Mouse (Mus musculus): ENCODE results near the gene Pcdh8.

The Pcdh8 gene

DNA sequence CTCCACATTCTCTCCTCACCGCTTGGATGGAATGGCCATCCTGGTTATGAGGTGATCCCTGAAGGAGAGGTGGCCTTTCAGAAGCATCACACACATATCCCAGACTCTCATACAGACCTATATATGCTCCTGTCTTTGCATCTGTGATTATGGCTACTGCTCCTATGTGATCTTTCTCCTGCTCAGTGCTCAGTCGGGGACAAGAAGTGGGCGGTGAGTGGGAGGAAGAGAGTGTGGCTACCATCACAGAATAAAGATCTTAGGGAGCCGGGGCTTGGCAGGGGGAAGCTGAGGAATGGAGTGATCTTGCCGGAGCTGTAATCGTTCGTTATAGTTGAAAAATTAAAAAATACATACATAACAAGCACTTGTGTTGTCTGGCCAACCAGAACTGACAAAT lies 17.4 kb downstream of the Pcdh8 start:
- no peak for DNase-seq (ENCODE audit: low spot score)

- no peak for DNase-seq (ENCODE audit: low spot score)
Observed at GRCm38 (mm10) chr14:79740515-79740914, 30.6 kb downstream of the Pcdh8 start.

DNA sequence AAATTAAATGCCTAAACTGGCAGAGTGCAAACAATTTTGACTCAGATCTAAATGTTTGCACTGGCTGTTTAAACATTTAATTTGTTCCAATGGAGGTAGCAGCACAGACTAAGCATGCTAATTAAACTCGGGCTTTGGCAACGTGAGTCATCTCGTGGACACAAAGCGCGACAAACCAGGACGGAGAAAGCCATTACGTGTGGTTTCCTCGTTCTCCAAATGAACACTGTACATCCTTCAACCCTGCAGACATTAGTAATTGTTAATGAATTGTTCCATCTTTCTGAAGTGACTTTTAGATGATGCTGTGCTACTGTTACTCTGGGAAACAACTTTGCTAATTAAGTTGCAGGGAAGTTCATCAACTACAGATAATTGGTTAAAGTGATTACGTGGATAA lies 32.7 kb downstream of the Pcdh8 start:
- DNase-seq (ENCODE audit: low spot score) = no peak

DNA sequence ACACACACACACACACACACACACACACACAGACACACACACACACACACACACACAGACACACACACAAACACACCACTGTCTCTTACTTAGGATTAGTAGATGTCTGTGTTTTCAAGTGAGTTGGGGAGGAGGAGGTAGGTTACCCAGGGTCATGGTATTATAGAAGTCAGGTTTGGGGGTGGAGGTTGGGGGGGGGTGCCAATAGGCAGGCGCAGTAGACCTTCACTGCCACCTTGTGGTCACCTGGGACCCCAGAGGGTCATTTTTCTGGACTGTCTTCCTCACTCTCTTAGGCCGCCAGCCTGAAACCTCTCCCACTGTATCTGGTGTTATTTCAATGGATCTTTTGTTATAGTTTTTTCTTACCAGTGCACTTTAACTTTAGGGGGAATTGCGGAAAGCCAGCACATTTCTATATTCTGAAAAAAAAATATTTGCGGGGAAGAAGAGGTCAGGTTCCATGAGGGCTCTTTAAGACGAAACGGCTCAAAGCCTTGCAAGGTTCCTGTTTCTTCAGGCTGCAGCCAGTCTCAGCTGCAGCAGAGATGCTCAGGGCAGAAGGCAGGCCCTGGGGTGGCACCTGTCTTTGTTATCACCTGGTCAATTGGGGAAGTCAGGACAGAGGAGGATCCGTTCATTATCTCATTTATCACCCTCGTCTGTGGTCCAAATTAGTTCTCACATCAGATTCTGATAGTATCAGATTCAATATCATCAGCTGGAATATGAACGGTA lies 33.3 kb downstream of the Pcdh8 start:
- peak; percentile 28 for DNase-seq (ENCODE audit: low spot score)

GRCm38 (mm10) chr14:79736781-79737180 lies 34.3 kb downstream of the Pcdh8 start:
- DNase-seq (ENCODE audit: low spot score) = peak; percentile 85

DNA sequence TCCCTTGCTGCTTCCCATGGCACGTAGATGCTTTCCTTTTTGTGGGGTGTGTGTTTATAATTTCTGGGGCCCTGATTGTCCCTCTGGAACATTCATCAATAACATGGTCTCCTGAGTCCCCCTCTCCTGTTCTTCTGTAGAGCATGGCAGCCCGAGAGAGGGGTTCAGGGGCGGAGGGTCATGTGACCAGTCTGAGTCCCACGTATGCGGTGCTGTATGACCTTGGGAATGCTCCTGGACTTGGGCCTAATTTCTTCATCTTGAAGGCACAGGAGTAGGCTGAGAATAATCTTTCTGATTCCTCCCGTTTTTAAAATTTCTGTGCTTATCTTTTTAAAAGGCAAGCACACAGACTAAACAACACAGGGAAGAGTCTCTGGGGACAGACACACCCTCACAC lies 37.6 kb downstream of the Pcdh8 start:
- DNase-seq (ENCODE audit: low spot score) = peak; percentile 59

DNA sequence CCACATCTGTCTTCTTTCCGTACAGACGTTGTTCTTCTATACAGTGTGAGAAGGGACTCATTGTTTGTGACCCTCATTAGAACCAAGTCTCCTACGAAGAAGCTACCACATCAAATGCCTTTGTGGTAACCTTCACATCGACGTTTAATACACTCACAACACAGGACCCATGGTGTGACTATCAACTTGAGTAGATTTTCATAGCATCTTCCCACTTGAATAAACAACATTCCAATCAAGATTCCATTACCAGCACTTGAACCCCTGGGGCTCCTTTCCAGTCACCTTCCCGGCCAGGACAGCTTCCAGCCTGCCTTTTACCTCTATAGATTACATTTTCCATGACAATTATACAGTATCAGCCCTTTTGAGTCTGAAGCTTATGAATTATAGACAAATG lies 42.3 kb downstream of the Pcdh8 start:
- no peak for DNase-seq (ENCODE audit: low spot score)

DNA sequence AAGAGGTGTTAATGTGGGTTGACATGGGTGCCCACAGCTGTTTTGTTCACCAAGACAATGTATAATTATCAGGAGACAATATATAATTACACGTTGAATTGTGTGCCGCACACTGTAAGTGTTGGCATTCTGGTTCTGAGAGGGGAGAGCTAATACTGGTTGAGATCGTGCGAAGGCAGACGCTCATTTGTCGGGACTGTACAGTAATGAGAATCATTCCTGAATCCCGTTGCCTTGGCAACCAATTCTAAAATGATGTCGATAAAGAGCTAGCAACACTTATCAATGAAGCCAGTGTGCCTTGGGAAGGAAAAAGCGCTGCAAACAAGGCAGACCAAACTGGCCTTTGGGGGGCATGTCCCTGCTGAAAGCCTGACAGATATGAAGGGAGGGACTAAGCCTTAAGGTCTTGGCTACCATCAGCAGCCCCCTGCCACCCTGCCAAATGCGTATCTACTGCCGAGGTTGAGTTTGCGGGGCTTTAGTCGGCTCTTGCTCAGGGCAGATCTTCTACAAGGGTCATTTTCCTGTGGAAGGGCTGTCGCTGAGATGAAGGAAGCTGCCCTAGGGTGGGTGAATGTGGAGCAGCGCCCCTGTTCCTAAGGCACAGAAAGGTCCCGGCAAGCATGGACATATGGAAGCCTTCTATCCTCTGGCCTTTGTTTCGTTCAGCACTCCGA lies 47.0 kb downstream of the Pcdh8 start:
- DNase-seq (ENCODE audit: low spot score) = no peak

DNA sequence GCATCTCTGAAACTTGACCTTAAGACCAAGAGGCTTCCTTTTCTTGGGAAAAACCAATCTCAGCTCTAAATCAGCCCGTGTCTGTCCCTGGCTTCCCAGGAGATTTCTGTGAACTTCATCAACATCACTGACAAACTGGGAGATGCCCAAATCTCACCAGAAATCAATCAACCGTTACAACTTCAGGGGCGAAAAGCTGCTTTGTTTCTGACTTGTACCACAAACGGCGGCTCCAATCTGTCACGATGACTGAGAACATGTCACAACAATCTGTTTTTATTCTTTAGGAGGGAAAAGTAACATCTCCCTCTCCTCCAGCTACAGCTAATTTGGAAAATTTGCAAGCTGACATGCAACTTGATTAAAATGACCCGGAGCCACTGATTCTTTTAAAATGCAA lies 48.9 kb downstream of the Pcdh8 start:
- DNase-seq (ENCODE audit: low spot score) = no peak

Measured in ovary, adult 18-20 months (tissue).